Mouse (Mus musculus) embryonic facial prominence, embryonic 13.5 days (tissue): ENCODE results near the gene Zfp141. TPM values are rescaled to one million over a fixed set of nuclear protein-coding genes. Genes with fewer than 3 reads are reported as not detected.

Source experiments
- polyA plus RNA-seq: library from polyadenylated mRNA; unstranded; fragments of >200 nt; fragmentation: Nextera tagmentation; extraction: Ambion mirVana; gene quantifications from 2 replicates; pipeline ENCODE4 v1.2.1, GENCODE M21; 2015

Gene Zfp141
- polyA plus RNA-seq, 1 experiment from 2014 or later: 12.4 TPM

Other genes with a start within 250 kb of the Zfp141 start
- gene Vmn2r61, start 245.7 kb downstream of the Zfp141 start, polyA plus RNA-seq: not detected in 2 replicates
- not detected in 2 replicates for gene 4933421I07Rik, start 57.6 kb downstream of the Zfp141 start, polyA plus RNA-seq
- not detected in 2 replicates for gene Gm21028, start 72.8 kb upstream of the Zfp141 start, polyA plus RNA-seq
- 1.9 and 2.3 TPM in 2 replicates for gene Zfp977, start 86.8 kb upstream of the Zfp141 start, polyA plus RNA-seq
- gene Zfp976, start 136.8 kb upstream of the Zfp141 start, polyA plus RNA-seq: 3.6 and 4.9 TPM in 2 replicates
- 9.5 TPM in 2 replicates for gene Zfp975, start 187.0 kb upstream of the Zfp141 start, polyA plus RNA-seq
- not detected in 2 replicates for gene Gm17067, start 221.3 kb upstream of the Zfp141 start, polyA plus RNA-seq